Mouse (Mus musculus) thymus, postnatal 4 days (tissue): ENCODE measurements around the gene Rufy3.

Source experiments
- DNase-seq: peaks from one replicate; pipeline ENCODE4 v3.0.0; 2021

Gene Rufy3

GRCm38 (mm10) chr5:88575506-88576338 is 10.9 kb downstream of the Rufy3 start:
- DNase-seq = no peak

GRCm38 (mm10) chr5:88580681-88581080 is 15.8 kb downstream of the Rufy3 start:
- DNase-seq = no peak

- DNase-seq = no peak
Observed at GRCm38 (mm10) chr5:88581343-88581742, 16.5 kb downstream of the Rufy3 start.

GRCm38 (mm10) chr5:88583271-88584031 is 18.6 kb downstream of the Rufy3 start:
- no peak for DNase-seq

- DNase-seq = no peak
Observed at GRCm38 (mm10) chr5:88584061-88584460, 19.2 kb downstream of the Rufy3 start.

GRCm38 (mm10) chr5:88586407-88587174 is 21.8 kb downstream of the Rufy3 start:
- DNase-seq = no peak

GRCm38 (mm10) chr5:88587211-88587934 is 22.5 kb downstream of the Rufy3 start:
- DNase-seq = no peak

- DNase-seq = no peak
Observed at GRCm38 (mm10) chr5:88588481-88588880, 23.6 kb downstream of the Rufy3 start.

- no peak for DNase-seq
Observed at GRCm38 (mm10) chr5:88593421-88594172, 28.8 kb downstream of the Rufy3 start.

- no peak for DNase-seq
Observed at GRCm38 (mm10) chr5:88594173-88594569, 29.3 kb downstream of the Rufy3 start.

- DNase-seq = no peak
Observed at GRCm38 (mm10) chr5:88595537-88596455, 31.0 kb downstream of the Rufy3 start.

GRCm38 (mm10) chr5:88598961-88599360 is 34.1 kb downstream of the Rufy3 start:
- no peak for DNase-seq

- no peak for DNase-seq
Observed at GRCm38 (mm10) chr5:88602030-88602429, 37.2 kb downstream of the Rufy3 start.

GRCm38 (mm10) chr5:88602713-88603112 is 37.9 kb downstream of the Rufy3 start:
- no peak for DNase-seq

- no peak for DNase-seq
Observed at GRCm38 (mm10) chr5:88604046-88604445, 39.2 kb downstream of the Rufy3 start.

- DNase-seq = no peak
Observed at GRCm38 (mm10) chr5:88604641-88605358, 40.0 kb downstream of the Rufy3 start.

GRCm38 (mm10) chr5:88614129-88614528 is 49.3 kb downstream of the Rufy3 start:
- no peak for DNase-seq

- DNase-seq = no peak
Observed at GRCm38 (mm10) chr5:88616988-88617387, 52.1 kb downstream of the Rufy3 start.

- DNase-seq = no peak
Observed at GRCm38 (mm10) chr5:88627545-88627944, 62.7 kb downstream of the Rufy3 start.

- DNase-seq = no peak
Observed at GRCm38 (mm10) chr5:88629125-88629524, 64.3 kb downstream of the Rufy3 start.
